Mouse (Mus musculus) macrophage (primary cell): ENCODE data around the gene Rplp1. TPM values are rescaled to one million over a fixed set of nuclear protein-coding genes. Genes with fewer than 3 reads are reported as not detected.

Source experiments
- H3K27ac ChIP-seq: fragments of 350-480 bp; formaldehyde crosslinking; 2 replicates; pipeline ENCODE4 v1.9.0; 2021
- H3K36me3 ChIP-seq: fragments of 350-480 bp; formaldehyde crosslinking; 2 replicates; pipeline ENCODE4 v1.9.0; 2021; ENCODE audit errors: inconsistent target
- H3K4me3 ChIP-seq: fragments of 350-480 bp; formaldehyde crosslinking; 2 replicates; pipeline ENCODE4 v1.9.0; 2021; ENCODE audit errors: inconsistent target
- H3K79me2 ChIP-seq: fragments of 350-480 bp; formaldehyde crosslinking; 2 replicates; pipeline ENCODE4 v1.9.0; 2021; ENCODE audit errors: inconsistent target
- WGBS: methylation state at CpG from one replicate; pipeline ENCODE4 v1.1.7; 2026; ENCODE audit warnings: inconsistent platforms; ENCODE audit not compliant: missing documents; 5-methylcytosine and 5-hydroxymethylcytosine counted together
- polyA plus RNA-seq: library from polyadenylated mRNA; stranded (reverse); fragments of 250-400 nt; gene quantifications from 3 replicates; pipeline ENCODE4 v1.2.4, GENCODE M21; 2018; ENCODE audit warnings: inconsistent platforms

Gene Rplp1
- polyA plus RNA-seq, 1 experiment from 2014 or later: 1,141 TPM

GRCm38 (mm10) chr9:61873325-61873724, 41.0 kb downstream of the Rplp1 start:
- no peak overlapping the region for H3K4me3 ChIP-seq
- H3K36me3 ChIP-seq: no peaks in the 10 kb centered on the region
- no peaks in the 10 kb centered on the region for H3K79me2 ChIP-seq
- WGBS: 33% methylated on average over 8 of the region's 8 CpGs
- H3K27ac ChIP-seq: no peak overlapping the region

- Histone ChIP-seq H3K4me3 (no peak overlapping the region), H3K27ac (no peak overlapping the region)
- 77% methylated on average over 8 of the region's 8 CpGs for WGBS
Measured at GRCm38 (mm10) chr9:61872246-61872941, 41.9 kb downstream of the Rplp1 start.

GRCm38 (mm10) chr9:61871839-61872238, 42.5 kb downstream of the Rplp1 start:
- Histone ChIP-seq H3K27ac (no peak overlapping the region), H3K36me3 (no peaks in the 10 kb centered on the region), H3K79me2 (no peaks in the 10 kb centered on the region), H3K4me3 (no peak overlapping the region)
- 91% methylated on average over 6 of the region's 6 CpGs for WGBS

More at GRCm38 (mm10) chr9:61872246-61872941, 41.9 kb downstream of the Rplp1 start:
- Histone ChIP-seq H3K36me3 (no peaks in the 10 kb centered on the region), H3K79me2 (no peaks in the 10 kb centered on the region)

- 94% methylated on average over 11 of the region's 11 CpGs for WGBS
- Histone ChIP-seq H3K4me3 (no peak overlapping the region), H3K27ac (no peak overlapping the region), H3K36me3 (no peaks in the 10 kb centered on the region), H3K79me2 (no peaks in the 10 kb centered on the region)
Measured at GRCm38 (mm10) chr9:61867659-61868058, 46.7 kb downstream of the Rplp1 start.

Other genes with a start within 250 kb of the Rplp1 start
- 20.8 to 75.1 TPM (median 22.7 TPM) in 3 replicates for gene Kif23, start 32.2 kb upstream of the Rplp1 start, polyA plus RNA-seq
- gene Paqr5, start 112.3 kb upstream of the Rplp1 start, polyA plus RNA-seq: 0.09 to 0.14 TPM (median 0.11 TPM) in 3 replicates
- 9.6 to 13.4 TPM (median 10.4 TPM) in 3 replicates for gene Glce, start 208.1 kb upstream of the Rplp1 start, polyA plus RNA-seq